9 mouse cellular contexts compared by ENCODE assay signal in genomic region chr2:32447264-32447936, GRCm38 (mm10). TPM values are rescaled to one million over a fixed set of nuclear protein-coding genes. Genes with fewer than 3 reads are reported as not detected.
DNase-seq lines count a peak whose midpoint lies in the region; ATAC-seq and TF ChIP-seq lines count a peak whose summit lies in the region.
"Had no signal": no experiment of that assay in that cellular context is flagged by ENCODE, and none has a peak within 500 bp of the region (broad histone marks: within the 10 kb centered on the region; RNA-seq: fewer than 3 reads in every experiment).

No protein-coding gene starts in this region.

- peaks cover 23% of the 10 kb centered on the region for H3K79me2 ChIP-seq in liver, adult 2 months (ENCODE audit: control insufficient read depth, insufficient read depth, low read length)

- no peak for ATAC-seq in heart, embryonic 16.5 days (replicated peaks; ENCODE audit: extremely low read depth, insufficient read depth, low FRiP score)

- no peaks in the 10 kb centered on the region for H3K36me3 ChIP-seq in heart, embryonic 16.5 days (ENCODE audit: control insufficient read depth, insufficient read depth)
- peaks cover 4% of the 10 kb centered on the region; the same call in 1 of the 2 replicates for H3K36me3 ChIP-seq in liver, adult 2 months (ENCODE audit: control insufficient read depth, insufficient read depth, low read length)

- H3K9ac ChIP-seq in heart, embryonic 16.5 days (ENCODE audit: low read length): peak overlapping the region; percentile 66
- H3K9ac ChIP-seq in liver, adult 2 months (ENCODE audit: low read depth, low read length): no peak overlapping the region
- H3K9ac ChIP-seq: liver, embryonic 14.5 days had no signal

- peak overlapping the region; percentile 47 for H3K4me2 ChIP-seq in heart, embryonic 16.5 days (ENCODE audit: low read depth, low read length)

- peak overlapping the region; percentile 12; the same call in 1 of the 2 replicates for H3K4me3 ChIP-seq in heart, embryonic 16.5 days (ENCODE audit: low read length)
- no peak overlapping the region for H3K4me3 ChIP-seq in liver, adult 2 months (ENCODE audit: insufficient read depth, low read depth, low read length)

- H3K27ac ChIP-seq in heart, embryonic 16.5 days (ENCODE audit: low read length): peak overlapping the region; percentile 95
- peak overlapping the region; percentile 29 for H3K27ac ChIP-seq in liver, adult 2 months (replicated peaks; ENCODE audit: insufficient read depth, low read depth, low read length)
- H3K27ac ChIP-seq: liver, embryonic 14.5 days had no signal

- H3K4me1 ChIP-seq in heart, embryonic 16.5 days (ENCODE audit: control insufficient read depth, insufficient read depth, low read length): peaks cover 20% of the 10 kb centered on the region
- peaks cover 12% of the 10 kb centered on the region for H3K4me1 ChIP-seq in liver, adult 2 months (ENCODE audit: control insufficient read depth, insufficient read depth, low read length)

- DNase-seq in kidney, adult 9 months: peak; percentile 56
- no peak for DNase-seq in kidney, adult 18-20 months
- peak; percentile 85 for DNase-seq in brain, adult 2 months (ENCODE audit: low read depth, low spot score)
- no peak for DNase-seq in liver, adult 2 months (ENCODE audit: extremely low read depth, low read depth, low spot score)
- DNase-seq in spleen, adult 12 weeks (ENCODE audit: low spot score): peak; percentile 31
- DNase-seq in gastrocnemius, adult 18-20 months (ENCODE audit: low spot score): no peak
- DNase-seq in urinary bladder, postnatal 14 days (ENCODE audit: low spot score): no peak

- 23% methylated on average over 9 of the region's 9 CpGs for WGBS in heart, embryonic 16.5 days
- 75% methylated on average over 9 of the region's 9 CpGs for WGBS in liver, adult 2 months

- no peak for TF ChIP-seq CTCF in liver, adult 2 months (IDR thresholded peaks at IDR 0.05; ENCODE audit: low read depth, low read length)

- no peaks in the 10 kb centered on the region for H3K27me3 ChIP-seq in heart, embryonic 16.5 days (ENCODE audit: control insufficient read depth, insufficient read depth, low read length)
- no peaks in the 10 kb centered on the region for H3K27me3 ChIP-seq in liver, adult 2 months (ENCODE audit: control insufficient read depth, insufficient read depth, low read length)

- no peaks in the 10 kb centered on the region for H3K9me3 ChIP-seq in heart, embryonic 16.5 days (replicated peaks; ENCODE audit: control insufficient read depth, low read length)

- no peak for TF ChIP-seq POLR2A in liver, adult 2 months (IDR thresholded peaks at IDR 0.05; ENCODE audit: extremely low read depth, insufficient read depth, low read length)

RNA-seq across cellular contexts. Expression of gene Naif1, which starts 2.9 kb away (rescaled TPM):
- 5.1 and 5.6 TPM in 2 replicates for polyA plus RNA-seq in heart, embryonic 16.5 days (2015; fragmentation: Nextera tagmentation; extraction: Ambion mirVana)
- total RNA-seq in liver, adult 2 months (2014; rRNA removed): 0.67 and 0.83 TPM in 2 replicates
- 2.9 and 3.0 TPM in 2 replicates for polyA plus RNA-seq in liver, adult 2 months (2012; rRNA removed)
- 1 to 10 TPM; 2.6 to 3.0 TPM for total RNA-seq in gastrocnemius, adult 18-20 months (2021)

RNA-seq across cellular contexts. Expression of gene Slc25a25, which starts 3.8 kb away (rescaled TPM):
- 12.2 and 12.8 TPM in 2 replicates for polyA plus RNA-seq in heart, embryonic 16.5 days (2015; fragmentation: Nextera tagmentation; extraction: Ambion mirVana)
- total RNA-seq in liver, adult 2 months (2014; rRNA removed): 40.0 and 41.9 TPM in 2 replicates
- 57.9 and 124 TPM in 2 replicates for polyA plus RNA-seq in liver, adult 2 months (2012; rRNA removed)
- total RNA-seq in gastrocnemius, adult 18-20 months (2021): 100 to 1,000 TPM in 1 of 2 experiments, 10 to 100 TPM in 1; 47.6 to 217 TPM

RNA-seq across cellular contexts. Expression of gene Ptges2, which starts 51.7 kb away (rescaled TPM):
- 44.2 and 50.7 TPM in 2 replicates for polyA plus RNA-seq in heart, embryonic 16.5 days (2015; fragmentation: Nextera tagmentation; extraction: Ambion mirVana)
- total RNA-seq in liver, adult 2 months (2014; rRNA removed): 22.6 and 30.7 TPM in 2 replicates
- 24.4 and 25.5 TPM in 2 replicates for polyA plus RNA-seq in liver, adult 2 months (2012; rRNA removed)
- total RNA-seq in gastrocnemius, adult 18-20 months (2021): 10 to 100 TPM; 37.1 to 43.0 TPM

RNA-seq across cellular contexts. Expression of gene Lcn2, which starts 59.3 kb away (rescaled TPM):
- 1.9 and 2.5 TPM in 2 replicates for polyA plus RNA-seq in heart, embryonic 16.5 days (2015; fragmentation: Nextera tagmentation; extraction: Ambion mirVana)
- total RNA-seq in liver, adult 2 months (2014; rRNA removed): 2.1 and 10.0 TPM in 2 replicates
- 29.3 and 45.5 TPM in 2 replicates for polyA plus RNA-seq in liver, adult 2 months (2012; rRNA removed)
- 1 to 10 TPM; 1.4 to 4.8 TPM for total RNA-seq in gastrocnemius, adult 18-20 months (2021)

Comparison
In these comparisons a context has a peak if more than half of its experiments do, and no peak if none do; other contexts are left out.
1. DNase-seq: peak in kidney, adult 9 months (single experiment), brain, adult 2 months (single experiment) and spleen, adult 12 weeks (single experiment); none in kidney, adult 18-20 months (single experiment), liver, adult 2 months (single experiment), gastrocnemius, adult 18-20 months (single experiment) and urinary bladder, postnatal 14 days (single experiment).